Mouse (Mus musculus) small intestine, adult 2 months (tissue): ENCODE results near the gene Cobl.

ENCODE experiments used
- CTCF ChIP-seq: fragments of 200-500 bp; IDR thresholded peaks from 2 replicates; pipeline ENCODE4 v1.5.1; 2012; ENCODE audit warnings: low read depth, mild to moderate bottlenecking, control low read depth, inconsistent platforms, low read length, moderate library complexity, mixed read lengths; ENCODE audit not compliant: insufficient replicate concordance, insufficient read length; ENCODE audit errors: extremely low read depth
- POLR2A ChIP-seq: fragments of 200-500 bp; IDR thresholded peaks from 2 replicates; pipeline ENCODE4 v1.6.1; 2012; ENCODE audit warnings: low read depth, mild to moderate bottlenecking, control low read depth, inconsistent platforms, low read length, moderate library complexity

- no peak for TF ChIP-seq CTCF
- no peak for TF ChIP-seq POLR2A
These were observed 150.3 kb downstream of the Cobl start for GRCm38 (mm10) chr11:12314278-12315043.
